Mouse (Mus musculus) thymus, postnatal 25 days (tissue): ENCODE data around the gene Ndufs7.
"Not testable (repeated sequence)": the region's sequence is repeated elsewhere in the genome, so short reads cannot be mapped to it uniquely, and the experiment has no call there.

Experiments
- DNase-seq: peaks from one replicate; pipeline ENCODE4 v3.0.0; 2022

Ndufs7 gene

DNA sequence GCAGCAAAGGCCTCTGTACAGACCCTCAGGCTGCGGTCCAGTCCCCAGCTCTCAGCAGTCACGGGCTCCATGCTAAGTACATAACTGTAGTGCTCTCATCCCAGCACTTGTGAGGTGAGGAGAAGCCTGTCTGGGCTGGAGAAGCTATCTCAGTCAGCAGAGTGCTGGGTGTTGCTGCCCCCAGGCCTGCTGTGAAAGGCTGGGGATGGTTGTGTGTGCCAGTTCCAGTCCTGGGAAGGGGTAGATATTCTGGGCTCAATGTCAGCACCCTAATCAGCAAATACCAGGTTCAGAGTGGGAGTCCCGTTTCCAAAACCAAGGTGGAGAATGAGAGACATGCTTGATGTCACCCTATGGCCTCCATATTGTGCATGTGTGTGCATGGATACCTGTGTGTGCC, 6.3 kb upstream of the Ndufs7 start:
- no peak for DNase-seq

DNA sequence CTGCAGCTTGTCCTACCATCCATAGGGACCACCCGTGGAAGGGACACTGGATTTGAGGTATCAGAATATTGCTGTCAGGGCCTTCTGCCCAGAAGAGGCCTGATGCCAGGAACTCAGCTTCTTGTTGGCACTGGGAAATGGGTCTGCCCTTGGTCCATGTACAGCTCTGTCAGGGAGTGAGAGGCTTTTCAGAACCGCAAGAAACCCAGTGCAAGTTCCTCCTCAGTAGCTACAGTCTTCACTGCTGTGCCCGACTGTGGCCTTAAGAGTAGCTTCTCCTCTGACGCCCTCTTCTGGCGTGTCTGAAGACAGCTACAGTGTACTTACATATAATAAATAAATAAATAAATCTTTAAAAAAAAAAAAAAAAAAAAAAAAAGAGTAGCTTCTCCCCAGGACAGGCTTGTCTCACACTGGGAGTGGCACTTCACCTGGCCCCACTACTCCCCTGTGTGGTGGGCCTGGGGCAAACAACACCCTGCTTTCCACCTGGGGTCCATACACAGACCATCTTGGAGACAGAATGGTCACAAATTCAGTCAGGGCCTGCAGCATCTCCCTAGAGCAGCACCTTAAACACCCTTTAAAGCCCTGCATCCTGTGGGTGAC, 4.0 kb upstream of the Ndufs7 start:
- DNase-seq, result peak; percentile 35

DNA sequence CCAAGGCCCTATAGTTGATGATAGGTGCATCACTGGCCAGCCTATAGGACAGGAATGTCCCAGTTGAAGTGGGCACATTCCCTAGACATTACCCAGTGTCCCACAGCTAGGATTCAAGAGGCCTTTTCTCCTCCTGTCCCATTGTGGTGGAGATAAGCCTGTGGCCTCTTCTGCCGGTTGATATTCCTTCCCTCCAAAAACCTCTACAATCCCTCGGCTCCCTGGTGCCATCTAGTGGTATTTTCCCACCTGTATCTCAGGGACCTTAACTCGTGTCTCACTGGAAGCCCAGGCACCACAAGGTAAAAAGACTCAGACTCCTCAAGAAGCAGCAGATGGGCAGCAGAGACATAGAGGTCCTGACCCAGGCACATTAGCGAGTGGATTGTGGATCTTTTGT, 3.3 kb upstream of the Ndufs7 start:
- DNase-seq, result peak; percentile 80

DNA sequence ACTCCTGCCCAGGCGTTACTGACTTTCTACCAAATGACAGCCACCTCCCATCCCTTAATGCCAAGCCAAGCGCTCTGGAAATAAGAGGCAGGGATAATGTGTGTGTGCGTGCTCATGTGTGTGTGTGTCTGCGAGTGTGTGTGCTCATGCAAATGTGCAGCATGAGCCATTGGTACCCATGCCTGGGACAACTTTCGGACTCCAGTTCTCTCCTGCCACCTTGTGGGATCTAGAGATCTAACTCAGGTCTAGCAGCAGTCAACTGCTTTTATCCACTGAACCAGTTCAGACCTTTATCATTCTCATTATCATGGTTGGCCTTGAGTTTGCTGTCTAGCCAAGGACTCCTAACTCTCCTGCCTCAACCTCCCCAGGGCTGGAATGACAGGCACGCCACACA, 1.1 kb upstream of the Ndufs7 start:
- DNase-seq, result no peak

DNA sequence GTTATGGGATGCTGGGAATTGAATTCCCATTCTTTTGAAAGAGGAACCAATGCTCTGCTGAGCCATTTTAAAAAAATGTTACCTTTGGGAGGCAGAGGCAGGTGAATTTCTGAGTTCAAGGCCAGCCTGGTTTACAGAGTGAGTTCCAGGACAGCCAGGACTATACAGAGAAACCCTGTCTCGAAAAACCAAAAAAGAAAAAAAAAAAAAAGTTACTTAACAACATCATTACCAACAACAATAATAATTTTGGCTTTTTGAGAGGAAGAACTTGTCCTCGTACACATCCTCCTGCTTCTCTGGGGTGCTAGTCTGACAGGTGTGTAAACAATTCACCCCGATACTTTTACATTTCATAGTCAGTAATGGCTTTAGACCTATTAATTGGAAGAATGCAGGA, 484 bp upstream of the Ndufs7 start:
- DNase-seq, result not testable (repeated sequence)

DNA sequence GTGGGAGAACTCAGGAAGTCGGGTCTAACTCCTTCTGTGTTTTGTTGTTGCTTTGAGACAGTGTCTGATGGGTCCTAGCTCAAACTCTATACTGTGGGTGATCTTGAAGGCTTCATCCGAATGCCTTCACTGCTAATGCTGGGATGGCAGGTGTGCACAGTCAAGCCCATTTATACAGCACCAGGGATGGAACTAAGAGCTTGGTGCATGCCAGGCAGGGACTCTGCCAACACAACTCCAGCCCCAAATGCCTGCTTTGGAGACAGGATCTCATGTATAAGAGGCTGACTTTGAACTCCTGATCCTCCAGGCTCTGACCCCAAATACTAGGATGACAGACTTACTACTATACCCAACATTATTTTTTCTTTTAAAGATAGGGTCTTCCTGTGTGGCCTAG, 1.1 kb downstream of the Ndufs7 start:
- no peak for DNase-seq

DNA sequence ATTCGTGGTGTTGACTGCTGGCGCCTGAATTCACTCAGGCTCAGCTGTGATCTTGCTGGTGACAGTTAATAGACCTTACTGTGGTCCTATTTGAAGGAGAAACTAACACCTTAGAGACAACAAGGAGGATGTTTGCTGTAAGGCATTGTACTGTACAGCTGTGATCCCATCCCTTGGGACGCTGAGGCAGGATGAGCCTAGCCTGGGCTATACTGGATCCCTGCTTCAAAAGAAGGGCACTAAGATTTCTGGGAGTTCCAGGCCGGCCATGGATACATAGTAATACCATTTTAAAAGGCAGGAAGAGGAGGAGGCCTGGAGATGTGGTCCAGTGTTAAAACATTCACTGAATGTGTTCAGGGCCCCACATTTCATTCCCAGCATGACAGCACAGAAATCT, 1.7 kb downstream of the Ndufs7 start:
- no peak for DNase-seq

DNA sequence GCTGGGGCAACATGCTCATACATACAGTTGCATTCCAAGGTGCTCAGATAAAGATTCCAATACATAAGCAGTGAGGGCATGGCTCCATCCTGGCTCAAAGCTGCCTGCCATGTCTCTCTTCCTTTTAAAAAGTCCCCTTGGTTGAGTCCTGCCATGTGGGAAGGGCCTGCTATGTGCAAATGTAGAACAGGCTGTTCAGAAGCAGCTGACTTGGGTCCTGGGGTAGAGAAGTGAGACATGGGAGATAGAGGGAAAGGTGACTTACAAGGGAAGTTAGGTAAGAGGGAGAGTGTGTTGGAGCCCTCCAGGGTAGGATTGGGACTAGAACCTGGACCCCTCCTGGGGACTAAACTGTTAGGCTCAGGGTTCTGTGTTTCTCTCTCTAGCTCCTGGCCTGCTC, 3.1 kb downstream of the Ndufs7 start:
- no peak for DNase-seq

DNA sequence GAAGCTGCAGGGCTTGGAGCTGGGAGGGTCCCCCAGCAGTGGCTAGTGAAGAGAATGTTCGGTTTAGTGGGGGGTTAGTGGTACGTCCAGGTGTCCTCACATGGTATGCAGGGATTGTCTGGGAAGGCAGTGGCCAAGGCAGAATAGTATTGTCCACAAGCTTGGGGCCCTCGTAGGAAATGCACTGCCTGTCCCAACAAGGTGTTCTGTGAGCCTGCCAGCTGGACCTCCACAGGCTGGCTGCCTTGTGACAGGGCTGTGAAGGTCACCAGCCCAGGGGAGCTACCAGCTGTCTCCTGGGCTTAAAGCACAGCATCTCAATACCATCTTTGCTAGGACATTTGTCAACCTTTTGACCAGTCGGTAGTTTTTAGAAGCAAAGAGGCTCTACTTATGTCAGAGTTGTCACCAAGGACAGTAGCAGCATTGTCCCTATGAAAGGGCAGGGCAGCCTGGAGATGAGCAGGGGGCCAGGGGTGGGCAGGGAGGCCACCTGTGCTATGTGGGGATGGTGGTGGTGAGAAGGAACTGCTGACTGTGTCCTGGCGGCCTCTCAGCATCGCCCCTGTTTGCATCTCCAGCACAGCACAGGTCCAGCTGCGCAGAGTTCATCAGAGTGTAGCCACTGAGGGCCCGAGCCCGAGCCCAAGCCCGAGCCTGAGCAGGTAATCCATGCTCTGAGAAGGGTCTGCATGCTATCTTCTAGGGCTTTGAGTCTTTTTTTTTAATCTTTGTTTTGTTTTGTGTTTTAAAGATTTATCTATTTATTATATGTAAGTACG, 3.8 kb downstream of the Ndufs7 start:
- no peak for DNase-seq

DNA sequence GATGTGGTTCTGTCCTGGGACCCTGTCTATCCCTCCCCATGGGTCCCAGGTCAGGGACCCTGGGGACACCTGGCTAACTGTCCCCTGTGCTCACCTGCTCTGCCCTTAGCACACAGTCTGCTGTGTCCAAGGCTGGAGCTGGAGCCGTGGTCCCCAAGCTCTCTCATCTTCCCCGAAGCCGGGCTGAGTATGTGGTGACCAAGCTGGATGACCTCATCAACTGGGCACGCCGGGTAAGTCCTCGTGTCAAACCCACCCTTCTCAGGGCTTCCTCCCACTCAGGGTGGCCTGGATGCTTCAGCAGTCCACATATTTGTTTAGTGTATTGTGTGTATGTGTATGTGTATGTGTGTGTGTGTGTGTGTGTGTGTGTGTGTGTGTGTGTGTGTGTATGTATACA, 4.6 kb downstream of the Ndufs7 start:
- no peak for DNase-seq

DNA sequence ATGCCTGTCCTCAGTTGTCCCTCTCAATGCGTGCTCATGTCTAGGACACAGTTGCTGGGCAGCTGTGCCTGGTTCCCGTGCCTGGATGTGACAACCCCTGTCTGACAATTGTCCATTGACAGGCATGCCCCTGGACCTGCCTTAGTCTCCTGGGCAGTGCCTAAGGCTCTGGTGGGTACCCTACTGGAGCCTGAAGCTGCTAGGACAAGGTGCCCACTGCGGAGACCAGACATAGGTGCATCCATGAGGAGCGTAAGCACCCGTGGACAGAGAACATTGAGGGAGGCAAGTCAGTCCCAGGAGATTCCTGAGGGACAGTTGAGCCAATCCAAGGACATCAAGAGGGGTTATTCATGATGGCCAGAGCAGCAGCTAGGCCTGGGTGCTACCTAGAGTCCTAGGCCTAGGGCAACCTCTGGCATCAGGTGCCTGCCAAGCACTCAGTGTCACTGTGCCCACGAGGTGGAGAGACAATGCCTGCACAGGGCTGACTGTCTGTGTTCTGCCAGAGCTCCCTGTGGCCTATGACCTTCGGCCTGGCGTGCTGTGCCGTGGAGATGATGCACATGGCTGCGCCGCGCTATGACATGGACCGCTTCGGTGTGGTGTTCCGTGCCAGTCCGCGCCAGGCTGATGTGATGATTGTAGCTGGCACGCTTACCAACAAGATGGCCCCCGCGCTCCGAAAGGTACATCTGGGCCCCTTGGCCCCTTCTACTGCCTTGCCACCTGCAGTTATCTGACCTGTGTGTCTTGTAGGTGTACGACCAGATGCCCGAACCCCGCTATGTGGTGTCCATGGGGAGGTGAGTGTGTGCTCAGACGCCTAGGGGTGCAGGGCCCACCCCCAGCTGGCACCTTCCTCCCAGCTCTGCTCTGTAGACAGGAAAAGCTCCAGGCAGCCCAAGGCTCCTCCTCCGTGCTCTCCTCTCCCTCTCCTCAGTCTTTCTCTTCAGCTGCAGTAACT, 5.7 kb downstream of the Ndufs7 start:
- DNase-seq, result no peak

DNA sequence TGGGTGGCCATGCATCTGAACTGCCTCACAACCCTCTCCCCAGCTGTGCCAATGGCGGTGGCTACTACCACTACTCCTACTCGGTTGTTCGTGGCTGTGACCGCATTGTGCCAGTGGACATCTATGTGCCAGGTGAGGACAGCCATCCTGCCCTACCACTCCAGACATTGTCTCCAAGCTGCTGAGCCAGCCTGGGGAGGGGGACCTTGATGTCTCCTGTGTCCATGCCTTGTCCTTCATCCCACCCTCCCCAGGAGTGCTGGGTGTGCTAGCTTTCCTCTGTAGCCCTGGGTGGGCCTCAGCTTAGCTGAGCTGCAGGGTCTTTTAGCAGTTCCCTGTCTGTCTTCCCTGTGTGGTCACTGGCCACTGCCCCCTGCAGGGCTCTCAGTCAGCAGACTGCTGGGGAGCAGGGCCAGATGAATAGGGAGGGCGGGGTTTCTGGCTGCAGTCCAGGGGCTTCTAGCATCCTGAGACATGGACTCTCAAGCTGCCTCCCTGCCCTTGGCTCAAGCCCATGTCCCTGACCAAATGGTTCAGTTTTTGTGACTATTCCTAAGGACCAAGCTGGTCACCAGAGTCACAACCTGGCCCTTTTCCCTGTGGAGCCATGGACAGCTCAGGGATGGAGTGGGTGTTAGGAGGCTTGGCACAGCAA, 7.1 kb downstream of the Ndufs7 start:
- DNase-seq, result no peak

DNA sequence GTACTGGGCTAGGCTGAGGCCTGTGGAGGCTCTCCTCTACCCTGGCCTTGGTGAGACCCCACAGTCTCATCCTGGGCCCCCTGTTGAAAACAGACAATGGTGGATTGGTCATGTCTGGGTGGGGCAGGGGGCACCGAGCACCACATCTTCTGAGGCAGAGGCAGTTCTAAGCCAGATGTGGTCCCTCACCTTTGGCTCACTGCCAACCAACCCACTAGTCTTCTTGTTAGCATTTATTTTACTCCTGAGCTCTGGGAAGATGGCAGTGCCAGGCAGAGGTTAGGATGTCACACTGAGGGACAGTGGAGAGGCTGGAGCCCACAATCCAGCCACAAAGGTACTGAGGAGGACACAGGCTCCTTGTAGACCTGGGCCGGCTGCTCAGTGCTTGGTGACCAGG, 9.0 kb downstream of the Ndufs7 start:
- no peak for DNase-seq

DNA sequence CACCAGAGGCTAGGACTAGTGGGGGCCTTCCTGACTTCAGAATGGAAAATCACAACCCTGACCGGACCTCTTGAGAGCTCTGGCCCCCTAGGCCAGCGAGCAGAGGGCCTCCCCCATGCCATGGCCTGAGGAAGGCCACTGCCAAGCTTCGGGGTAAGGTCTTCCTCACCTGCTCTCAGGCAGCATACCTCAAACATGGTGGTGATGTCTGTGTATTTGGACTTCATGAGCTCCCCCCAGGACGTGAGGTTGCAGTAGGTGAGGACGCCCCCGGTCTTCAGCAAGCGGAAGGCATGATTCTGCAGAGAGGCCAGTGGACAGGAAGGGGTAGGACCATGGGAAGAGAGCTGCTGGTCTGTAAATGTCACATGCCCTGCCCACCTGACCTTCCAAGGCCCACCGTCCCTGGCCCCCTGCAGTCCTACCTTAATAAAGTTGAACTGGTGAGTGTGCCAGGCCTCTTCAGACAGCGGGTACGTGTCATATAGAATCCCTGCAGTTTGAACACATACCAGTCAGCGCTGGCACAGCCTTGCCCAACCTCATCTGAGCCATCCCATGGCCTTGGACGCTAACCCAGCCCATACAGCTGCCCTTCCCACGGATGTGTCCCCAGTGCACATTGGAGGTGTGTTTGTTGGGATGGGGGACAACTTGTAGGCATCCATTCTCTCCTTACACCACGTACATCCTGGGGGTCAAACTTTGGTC, 10.0 kb downstream of the Ndufs7 start:
- no peak for DNase-seq

DNA sequence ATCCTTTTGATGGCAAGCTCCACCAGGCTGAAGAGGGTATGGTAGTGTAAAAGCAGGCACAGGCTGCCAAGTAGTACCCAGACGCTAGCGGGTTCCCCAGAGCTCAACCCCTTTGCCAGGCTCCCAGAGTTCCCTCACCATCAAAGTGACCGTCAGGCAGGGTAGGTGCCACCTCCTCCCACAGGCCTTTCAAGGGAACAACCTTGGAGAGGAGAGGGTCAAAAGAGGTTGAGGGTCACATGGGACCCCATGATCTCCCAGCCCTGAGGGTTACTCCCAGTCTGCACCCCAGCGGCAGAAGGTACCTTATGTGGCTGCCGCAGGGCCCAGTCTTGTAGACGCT, 10.5 kb downstream of the Ndufs7 start:
- no peak for DNase-seq

DNA sequence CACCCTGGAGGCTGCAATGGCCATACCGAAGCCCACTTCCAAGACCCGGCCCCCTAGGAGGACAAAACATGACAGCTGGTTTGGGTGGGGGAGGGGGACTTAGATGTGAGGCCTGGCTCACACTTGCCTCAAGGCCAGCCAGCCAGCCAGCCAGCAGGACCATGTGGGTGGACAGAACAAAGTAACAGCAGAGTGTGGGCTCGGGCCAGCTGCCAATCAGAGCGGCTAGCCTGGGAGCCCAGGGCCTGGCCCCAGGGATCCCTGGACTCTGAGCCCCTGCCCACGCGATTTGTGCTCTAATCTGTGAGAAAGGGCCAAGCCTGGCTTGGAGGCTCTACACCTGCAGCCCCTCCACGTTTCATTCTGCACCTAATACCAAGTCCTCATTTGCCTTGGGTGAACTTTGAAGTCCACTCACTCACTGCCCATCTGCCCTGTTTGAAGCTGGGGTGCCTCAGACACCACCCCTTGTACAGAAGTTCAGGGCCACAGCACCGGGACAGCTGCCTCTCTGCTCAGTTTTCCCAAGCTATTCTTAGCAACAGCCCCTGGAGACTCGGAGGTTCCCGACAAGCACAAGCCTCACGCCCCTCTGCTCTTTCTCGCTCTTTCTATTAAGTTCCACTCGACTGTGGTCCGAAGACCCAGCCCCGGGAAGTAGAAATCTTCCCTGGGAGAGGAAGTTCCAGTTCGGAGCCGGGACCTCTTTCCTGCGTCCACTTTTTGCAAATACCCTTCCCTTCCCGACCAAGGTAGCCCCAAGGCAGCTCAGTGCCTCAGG, 11.1 kb downstream of the Ndufs7 start:
- DNase-seq, result no peak

DNA sequence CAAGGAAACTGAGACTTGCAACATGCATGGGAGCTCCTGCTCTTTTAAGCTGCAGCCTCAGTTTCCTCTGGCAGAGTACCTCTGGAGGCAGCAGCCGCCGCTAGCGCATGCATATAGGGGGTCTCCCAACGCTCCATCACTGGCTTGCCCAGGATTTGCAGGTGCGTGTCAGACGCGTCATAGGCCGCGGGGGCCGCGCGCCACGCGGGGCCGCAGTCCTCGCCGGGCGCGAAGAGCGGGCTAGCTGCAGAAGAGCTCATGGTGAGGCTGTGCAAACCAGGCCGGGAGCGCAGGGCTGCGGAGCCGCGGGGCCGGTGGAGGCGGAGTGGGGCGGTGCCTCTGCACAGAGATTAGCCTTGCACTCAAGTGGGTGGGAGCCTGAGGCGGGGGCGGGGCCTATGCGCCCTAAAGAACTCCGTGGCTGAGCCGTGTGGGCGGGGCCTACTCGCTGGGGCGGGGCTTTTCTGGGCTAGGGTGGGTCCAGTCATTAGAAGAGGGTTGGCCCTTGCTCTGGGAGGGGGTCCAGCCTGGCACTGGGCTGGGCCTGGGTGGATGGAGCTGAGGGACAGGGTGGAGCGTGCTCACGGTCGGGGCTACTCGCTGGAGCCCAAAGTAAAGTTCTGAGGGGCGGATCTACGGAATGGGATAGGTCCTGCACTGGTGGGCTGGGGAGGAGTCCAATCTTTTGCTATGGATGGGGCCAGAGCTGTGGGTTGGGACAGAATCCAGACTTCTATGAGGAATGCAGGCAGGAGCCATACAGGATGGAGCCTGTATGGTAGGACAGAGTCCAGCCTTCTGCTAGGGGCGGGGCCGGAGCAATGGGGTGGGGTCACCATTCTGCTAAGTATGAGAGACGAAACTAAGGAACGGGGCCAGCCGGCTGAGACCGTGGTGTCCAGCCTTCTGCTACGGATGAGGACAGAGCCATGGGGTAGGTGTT, 12.0 kb downstream of the Ndufs7 start, which contains the start of the genes Gamt and Dazap1:
Gene Gamt (minus strand): TSS at position 371 of the 943 bp plus-strand sequence.
Gene Dazap1 (plus strand): TSS at position 845 of the 943 bp plus-strand sequence.
- peak; percentile 91 for DNase-seq

DNA sequence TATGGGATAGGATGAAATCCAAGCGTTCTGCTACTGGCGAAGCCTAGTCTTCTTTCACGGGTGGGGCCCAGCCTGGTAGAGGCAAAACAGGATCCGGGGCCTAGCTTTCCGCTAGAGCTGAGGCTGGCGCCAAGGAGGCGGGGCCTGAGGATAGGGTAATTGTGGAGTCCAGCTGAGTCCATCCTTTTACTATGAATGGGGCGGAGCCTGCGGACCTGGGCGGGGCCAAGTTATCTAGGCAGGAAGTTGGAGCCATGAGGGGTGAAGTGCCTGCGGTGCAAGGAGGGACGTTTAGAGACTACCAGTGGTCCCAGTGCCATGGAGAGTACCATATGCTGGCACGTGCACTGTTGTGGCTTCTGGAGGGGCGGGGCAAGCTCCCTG, 12.7 kb downstream of the Ndufs7 start:
- DNase-seq, result peak; percentile 71

DNA sequence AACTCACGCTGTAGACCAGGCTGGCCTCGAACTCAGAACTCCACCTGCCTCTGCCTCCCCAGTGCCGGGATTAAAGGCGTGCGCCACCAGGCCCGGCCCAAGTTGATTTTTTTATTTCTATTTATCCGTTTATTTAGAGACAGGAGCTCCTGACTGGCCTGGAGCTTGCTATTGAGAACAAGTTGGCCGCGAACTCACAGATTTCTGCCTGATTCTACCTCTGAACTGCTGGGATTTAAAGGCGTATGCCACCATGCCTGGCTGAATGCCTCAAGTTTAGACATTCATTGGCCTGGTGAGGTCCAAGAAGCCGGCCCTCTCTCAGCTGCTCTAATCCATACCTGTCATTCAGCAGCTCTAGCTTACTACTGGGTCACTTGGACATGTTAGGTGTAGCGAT, 13.2 kb downstream of the Ndufs7 start:
- no peak for DNase-seq

DNA sequence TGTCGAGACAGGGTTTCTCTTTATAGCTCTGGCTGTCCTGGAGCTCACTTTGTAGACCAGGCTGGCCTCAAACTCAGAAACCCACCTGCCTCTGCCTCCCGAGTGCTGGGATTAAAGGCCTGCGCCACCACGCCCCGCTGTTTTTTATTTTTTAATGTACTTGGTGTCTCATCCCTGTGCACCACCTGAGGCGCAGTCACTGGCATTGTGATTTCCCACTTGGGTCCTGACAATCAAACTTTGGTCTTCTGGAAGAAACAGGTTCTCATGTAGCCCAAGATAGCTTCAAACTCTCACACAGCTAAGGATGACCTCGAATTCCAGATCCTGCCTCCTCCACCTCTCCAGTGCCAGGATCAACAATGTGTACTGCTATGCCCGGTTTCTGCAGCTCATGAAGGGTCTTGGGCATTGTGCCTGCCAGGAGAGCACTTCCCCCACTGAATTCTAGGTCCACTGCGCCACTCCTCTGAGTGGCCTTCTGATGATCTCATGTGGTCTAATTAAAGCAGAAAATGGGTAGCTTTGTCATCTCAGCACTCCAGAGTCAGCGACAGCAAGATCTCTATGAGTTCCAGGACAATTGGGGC, 13.9 kb downstream of the Ndufs7 start:
- no peak for DNase-seq
